ENCODE assay signal across 13 mouse cellular contexts in genomic region chr2:170837363-170837762, GRCm38 (mm10).
DNase-seq lines count a peak whose midpoint lies in the region; ATAC-seq lines count a peak whose summit lies in the region.
"Had no signal": no experiment of that assay in that cellular context is flagged by ENCODE, and none has a peak within 500 bp of the region (broad histone marks: within the 10 kb centered on the region; RNA-seq: fewer than 3 reads in every experiment).

No protein-coding gene starts in this region.

- 0 out of 2 replicates have a peak overlapping the region, but pooled peaks have one; percentile 48 for H3K27ac ChIP-seq in heart, embryonic 13.5 days (replicated peaks)
- H3K27ac ChIP-seq in neural tube, embryonic 11.5 days (ENCODE audit: low read depth, low read length): no peak overlapping the region
- H3K27ac ChIP-seq in hindbrain, embryonic 16.5 days (ENCODE audit: low read depth, low read length): peak overlapping the region; percentile 9; the same call in 1 of the 2 replicates
- H3K27ac ChIP-seq: embryonic facial prominence, embryonic 13.5 days had no signal

- no peak for ATAC-seq in heart, embryonic 13.5 days (ENCODE audit: extremely low read depth, insufficient number of reproducible peaks, low FRiP score, low TSS enrichment)
- ATAC-seq in neural tube, embryonic 11.5 days (ENCODE audit: insufficient read depth, low FRiP score, low TSS enrichment): peak; percentile 21; the same call in 1 of the 2 replicates
- no peak for ATAC-seq in hindbrain, embryonic 16.5 days
- ATAC-seq: inflammation-experienced regulatory T-cells, adult 6 months; Patski had no signal

- no peak overlapping the region for H3K4me3 ChIP-seq in heart, embryonic 13.5 days
- H3K4me3 ChIP-seq in neural tube, embryonic 11.5 days (ENCODE audit: low read depth, low read length): no peak overlapping the region
- H3K4me3 ChIP-seq in hindbrain, embryonic 16.5 days (ENCODE audit: low read length): no peak overlapping the region
- H3K4me3 ChIP-seq: embryonic facial prominence, embryonic 13.5 days had no signal

- no peaks in the 10 kb centered on the region for H3K36me3 ChIP-seq in heart, embryonic 13.5 days
- H3K36me3 ChIP-seq in neural tube, embryonic 11.5 days (ENCODE audit: control insufficient read depth, insufficient read depth, low read length): no peaks in the 10 kb centered on the region
- H3K36me3 ChIP-seq in hindbrain, embryonic 16.5 days (ENCODE audit: control insufficient read depth, insufficient read depth, low read length): no peaks in the 10 kb centered on the region
- H3K36me3 ChIP-seq: embryonic facial prominence, embryonic 13.5 days had no signal

- H3K27me3 ChIP-seq in heart, embryonic 13.5 days (replicated peaks): no peaks in the 10 kb centered on the region
- no peaks in the 10 kb centered on the region for H3K27me3 ChIP-seq in neural tube, embryonic 11.5 days (ENCODE audit: control insufficient read depth, insufficient read depth, low read length)
- H3K27me3 ChIP-seq in hindbrain, embryonic 16.5 days (replicated peaks; ENCODE audit: control insufficient read depth, insufficient read depth, low read length): no peaks in the 10 kb centered on the region
- H3K27me3 ChIP-seq: embryonic facial prominence, embryonic 13.5 days; Patski had no signal

- no peak for DNase-seq in heart, postnatal 36 days
- no peak for DNase-seq in neural tube, embryonic 11.5 days (ENCODE audit: low spot score)
- no peak for DNase-seq in neural tube, embryonic 10.5 days (ENCODE audit: extremely low spot score, low spot score)
- DNase-seq in adrenal gland, postnatal 36 days: no peak
- DNase-seq in right cerebral cortex, postnatal 25 days: no peak
- no peak for DNase-seq in frontal cortex, adult 2 months (ENCODE audit: extremely low spot score in 1 of 2, low spot score in 1 of 2)
- DNase-seq: liver; right cerebral cortex, postnatal 14 days had no signal

- no peak overlapping the region for H3K9ac ChIP-seq in heart, embryonic 13.5 days
- no peak overlapping the region for H3K9ac ChIP-seq in neural tube, embryonic 11.5 days (ENCODE audit: low read length)
- H3K9ac ChIP-seq in hindbrain, embryonic 16.5 days (ENCODE audit: low read depth, low read length): no peak overlapping the region
- H3K9ac ChIP-seq: embryonic facial prominence, embryonic 13.5 days had no signal

- 0 out of 2 replicates have a peak overlapping the region, but pooled peaks have one; percentile 1 for H3K4me2 ChIP-seq in heart, embryonic 13.5 days
- no peak overlapping the region for H3K4me2 ChIP-seq in neural tube, embryonic 11.5 days (ENCODE audit: low read depth)
- no peak overlapping the region for H3K4me2 ChIP-seq in hindbrain, embryonic 16.5 days (ENCODE audit: low read length)
- H3K4me2 ChIP-seq: embryonic facial prominence, embryonic 13.5 days had no signal

- H3K4me1 ChIP-seq in heart, embryonic 13.5 days: peaks cover 25% of the 10 kb centered on the region
- peaks cover 12% of the 10 kb centered on the region for H3K4me1 ChIP-seq in neural tube, embryonic 11.5 days (ENCODE audit: control insufficient read depth, insufficient read depth, low read length)
- H3K4me1 ChIP-seq in hindbrain, embryonic 16.5 days (ENCODE audit: control insufficient read depth, insufficient read depth, low read depth, low read length): peaks cover 9% of the 10 kb centered on the region

- WGBS in heart, embryonic 13.5 days: 46% methylated on average over 11 of the region's 11 CpGs
- WGBS in neural tube, embryonic 11.5 days: 58% methylated on average over 11 of the region's 11 CpGs
- WGBS in hindbrain, embryonic 16.5 days: 28% methylated on average over 11 of the region's 11 CpGs

- intact Hi-C loops in heart, postnatal 36 days (cut with DNase I): no loop called here

- no peaks in the 10 kb centered on the region for H3K9me3 ChIP-seq in heart, embryonic 13.5 days
- no peaks in the 10 kb centered on the region for H3K9me3 ChIP-seq in neural tube, embryonic 11.5 days (ENCODE audit: control insufficient read depth, low read length)
- H3K9me3 ChIP-seq in hindbrain, embryonic 16.5 days (ENCODE audit: control insufficient read depth, low read length): no peaks in the 10 kb centered on the region
- H3K9me3 ChIP-seq: embryonic facial prominence, embryonic 13.5 days had no signal
